Mouse (Mus musculus) kidney, adult 2 months (tissue): Measurements from ENCODE around the gene Akap5. TPM values are rescaled to one million over a fixed set of nuclear protein-coding genes. Genes with fewer than 3 reads are reported as not detected.
A peak's percentile ranks its signal among the peaks of the same experiment; 100 is the strongest.

ENCODE experiments used
- DNase-seq: peaks from one replicate; pipeline ENCODE4 v3.0.0; 2021
- H3K27ac ChIP-seq: fragments of 200-500 bp; 2 replicates; pipeline ENCODE4 v1.5.1; 2012; ENCODE audit warnings: low read depth, low read length, control low read depth, inconsistent platforms; ENCODE audit not compliant: insufficient read depth
- H3K27me3 ChIP-seq: fragments of 200-500 bp; replicated peaks from 2 replicates; pipeline ENCODE4 v1.6.1; 2012; ENCODE audit warnings: mild to moderate bottlenecking, moderate library complexity, low read length, inconsistent platforms; ENCODE audit not compliant: control insufficient read depth, insufficient read depth
- H3K36me3 ChIP-seq: fragments of 200-500 bp; 2 replicates; pipeline ENCODE4 v1.6.1; 2012; ENCODE audit warnings: mild to moderate bottlenecking, moderate library complexity, low read length, inconsistent platforms; ENCODE audit not compliant: control insufficient read depth, insufficient read depth
- H3K4me1 ChIP-seq: fragments of 200-500 bp; 2 replicates; pipeline ENCODE4 v1.6.1; 2011; ENCODE audit warnings: low read length; ENCODE audit not compliant: control insufficient read depth, insufficient read depth
- H3K4me3 ChIP-seq: fragments of 200-500 bp; 2 replicates; pipeline ENCODE4 v1.5.1; 2011; ENCODE audit warnings: mild to moderate bottlenecking, low read depth, low read length, control low read depth; ENCODE audit not compliant: insufficient read depth
- CTCF ChIP-seq: fragments of 200-500 bp; conservative IDR thresholded peaks from 2 replicates; pipeline ENCODE4 v1.5.1; 2011; ENCODE audit warnings: low read depth, mild to moderate bottlenecking, control low read depth, low read length, moderate library complexity, mixed read lengths; ENCODE audit not compliant: insufficient read depth, insufficient read length
- POLR2A ChIP-seq: fragments of 200-500 bp; IDR thresholded peaks from one replicate; pipeline ENCODE4 v1.6.1; 2011; ENCODE audit warnings: low read depth, low read length, control low read depth
- WGBS: fragments of 180-500 bp; shearing (Covaris S2); methylation state at CpG from one replicate; pipeline ENCODE4 v1.1.7; 2018; 5-methylcytosine and 5-hydroxymethylcytosine counted together
- polyA plus RNA-seq: library from polyadenylated mRNA; depleted of rRNA; stranded (reverse); fragments of >200 nt; gene quantifications from 2 replicates; pipeline ENCODE4 v1.2.3, GENCODE M21; 2012; rRNA removed

Gene Akap5
- polyA plus RNA-seq: 0.19 and 0.27 TPM in 2 replicates

GRCm38 (mm10) chr12:76324679-76325431 lies at the start of gene Akap5:
Gene Akap5 (plus strand): TSS chr12:76324891.
- Histone ChIP-seq H3K4me1 (no peaks in the 10 kb centered on the region), H3K36me3 (no peaks in the 10 kb centered on the region; the same call in 1 of the 2 replicates), H3K27ac (no peak within 1 kb of the TSS), H3K4me3 (peak within 1 kb of the TSS; percentile 36), H3K27me3 (no peaks in the 10 kb centered on the region)
- no peak for DNase-seq
- WGBS: 18% methylated on average over 53 of the region's 53 CpGs
- TF ChIP-seq CTCF: no peak

- no peaks in the 10 kb centered on the region for H3K27me3 ChIP-seq
- 52% methylated on average over 6 of the region's 6 CpGs for WGBS
- TF ChIP-seq CTCF (no peak), POLR2A (no peak)
- no peak overlapping the region for H3K4me3 ChIP-seq
- DNase-seq: no peak
- H3K36me3 ChIP-seq: peaks cover 4% of the 10 kb centered on the region
- H3K27ac ChIP-seq: no peak overlapping the region
- H3K4me1 ChIP-seq: no peaks in the 10 kb centered on the region
Measured at GRCm38 (mm10) chr12:76278209-76278608, 46.5 kb upstream of the Akap5 start.

GRCm38 (mm10) chr12:76280556-76280955 lies 44.1 kb upstream of the Akap5 start:
- no peak for DNase-seq
- Histone ChIP-seq H3K27me3 (no peaks in the 10 kb centered on the region), H3K36me3 (peaks cover 5% of the 10 kb centered on the region), H3K4me3 (no peak overlapping the region), H3K27ac (no peak overlapping the region), H3K4me1 (no peaks in the 10 kb centered on the region)
- whole genome bisulfite sequencing: 84% methylated on average over 9 of the region's 9 CpGs
- TF ChIP-seq CTCF (no peak), POLR2A (no peak)

- DNase-seq: no peak
- H3K27me3 ChIP-seq: no peaks in the 10 kb centered on the region
- H3K27ac ChIP-seq: no peak overlapping the region
- no peaks in the 10 kb centered on the region for H3K4me1 ChIP-seq
- no peak for TF ChIP-seq CTCF
- TF ChIP-seq POLR2A: no peak
- WGBS: 68% methylated on average over 2 of the region's 2 CpGs
- H3K4me3 ChIP-seq: no peak overlapping the region
- H3K36me3 ChIP-seq: peaks cover 5% of the 10 kb centered on the region
Measured at GRCm38 (mm10) chr12:76281111-76281660, 43.5 kb upstream of the Akap5 start.

GRCm38 (mm10) chr12:76282132-76282531 lies 42.6 kb upstream of the Akap5 start:
- 63% methylated on average over 4 of the region's 4 CpGs for WGBS

GRCm38 (mm10) chr12:76282532-76283173 lies 42.0 kb upstream of the Akap5 start:
- no peak for TF ChIP-seq CTCF
- TF ChIP-seq POLR2A: no peak
- Histone ChIP-seq H3K27ac (no peak overlapping the region), H3K36me3 (peaks cover 5% of the 10 kb centered on the region), H3K4me1 (no peaks in the 10 kb centered on the region), H3K4me3 (no peak overlapping the region), H3K27me3 (no peaks in the 10 kb centered on the region)
- no peak for DNase-seq
- 83% methylated on average over 17 of the region's 17 CpGs for WGBS

More at GRCm38 (mm10) chr12:76282132-76282531, 42.6 kb upstream of the Akap5 start:
- peaks cover 5% of the 10 kb centered on the region for H3K36me3 ChIP-seq
- TF ChIP-seq POLR2A (no peak), CTCF (no peak)
- no peak overlapping the region for H3K4me3 ChIP-seq
- no peak overlapping the region for H3K27ac ChIP-seq
- no peak for DNase-seq
- H3K27me3 ChIP-seq: no peaks in the 10 kb centered on the region
- no peaks in the 10 kb centered on the region for H3K4me1 ChIP-seq

GRCm38 (mm10) chr12:76285418-76285817 lies 39.3 kb upstream of the Akap5 start:
- no peak overlapping the region for H3K4me3 ChIP-seq
- H3K27ac ChIP-seq: no peak overlapping the region
- no peaks in the 10 kb centered on the region for H3K4me1 ChIP-seq
- H3K36me3 ChIP-seq: peaks cover 7% of the 10 kb centered on the region
- no peak for DNase-seq
- WGBS: 62% methylated on average over 6 of the region's 6 CpGs
- TF ChIP-seq CTCF: no peak
- no peak for TF ChIP-seq POLR2A
- no peaks in the 10 kb centered on the region for H3K27me3 ChIP-seq
